Mouse (Mus musculus) midbrain, postnatal 0 days (tissue): Measurements from ENCODE around the gene Snrpf. TPM values are rescaled to one million over a fixed set of nuclear protein-coding genes. Genes with fewer than 3 reads are reported as not detected.

Experiments
- ATAC-seq: fragments of 200-750 bp; cut with Nextera tagmentation; 2 replicates; pipeline ENCODE4 v1.8.0; 2017; ENCODE audit warnings: moderate number of reproducible peaks, mild to moderate bottlenecking, moderate TSS enrichment, moderate library complexity; ENCODE audit not compliant: low FRiP score
- DNase-seq: peaks from one replicate; pipeline ENCODE4 v3.0.0-alpha.2; 2015; ENCODE audit warnings: low spot score
- H3K27ac ChIP-seq: fragments of 300-500 bp; sonication (generic); 2 replicates; pipeline ENCODE4 v1.5.1; 2014; ENCODE audit warnings: low read depth, mild to moderate bottlenecking, low read length, mixed read lengths
- H3K27me3 ChIP-seq: fragments of 300-500 bp; sonication (generic); 2 replicates; pipeline ENCODE4 v1.6.1; 2014; ENCODE audit warnings: low read length, control low read depth, mixed read lengths; ENCODE audit not compliant: insufficient read depth
- H3K36me3 ChIP-seq: fragments of 300-500 bp; sonication (generic); 2 replicates; pipeline ENCODE4 v1.6.1; 2014; ENCODE audit warnings: low read length, control low read depth, mixed read lengths; ENCODE audit not compliant: insufficient read depth
- H3K4me1 ChIP-seq: fragments of 300-500 bp; sonication (generic); 2 replicates; pipeline ENCODE4 v1.6.1; 2014; ENCODE audit warnings: mild to moderate bottlenecking, control low read depth, antibody characterized with exemption, low read length, mixed read lengths; ENCODE audit not compliant: insufficient read depth
- H3K4me2 ChIP-seq: fragments of 300-500 bp; sonication (generic); 2 replicates; pipeline ENCODE4 v1.6.1; 2014; ENCODE audit warnings: low read depth, mild to moderate bottlenecking, low read length, mixed read lengths; ENCODE audit not compliant: poor library complexity, severe bottlenecking
- H3K4me3 ChIP-seq: fragments of 300-500 bp; sonication (generic); 2 replicates; pipeline ENCODE4 v1.5.1; 2014; ENCODE audit warnings: low read depth, mild to moderate bottlenecking, low read length, moderate library complexity
- H3K9ac ChIP-seq: fragments of 300-500 bp; sonication (generic); replicated peaks from 2 replicates; pipeline ENCODE4 v1.6.1; 2014; ENCODE audit warnings: mild to moderate bottlenecking, low read length, moderate library complexity, mixed read lengths; ENCODE audit not compliant: poor library complexity, severe bottlenecking
- H3K9me3 ChIP-seq: fragments of 300-500 bp; sonication (generic); 2 replicates; pipeline ENCODE4 v1.6.1; 2016; ENCODE audit warnings: low read length, control low read depth
- CTCF ChIP-seq: IDR thresholded peaks from 2 replicates; pipeline ENCODE4 v1.5.1; 2016; ENCODE audit warnings: antibody characterized with exemption, mild to moderate bottlenecking
- WGBS: fragments of 180-500 bp; shearing (Covaris S2); extraction: QIAGEN DNeasy Blood & Tissue Kit; methylation state at CpG from one replicate; pipeline ENCODE4 v1.1.7; 2014; 5-methylcytosine and 5-hydroxymethylcytosine counted together
- polyA plus RNA-seq: library from polyadenylated mRNA; unstranded; fragments of >200 nt; fragmentation: Nextera tagmentation; extraction: Ambion mirVana; gene quantifications from 2 replicates; pipeline ENCODE4 v1.2.1, GENCODE M21; 2015
- total RNA-seq: library from RNA; depleted of rRNA; stranded (reverse); fragments of >200 nt; gene quantifications from 2 replicates; pipeline ENCODE4 v1.2.3, GENCODE M21; 2014

Snrpf gene
- total and polyA plus RNA-seq, 2 experiments from 2014 or later, result 34.8 to 50.5 TPM

DNA sequence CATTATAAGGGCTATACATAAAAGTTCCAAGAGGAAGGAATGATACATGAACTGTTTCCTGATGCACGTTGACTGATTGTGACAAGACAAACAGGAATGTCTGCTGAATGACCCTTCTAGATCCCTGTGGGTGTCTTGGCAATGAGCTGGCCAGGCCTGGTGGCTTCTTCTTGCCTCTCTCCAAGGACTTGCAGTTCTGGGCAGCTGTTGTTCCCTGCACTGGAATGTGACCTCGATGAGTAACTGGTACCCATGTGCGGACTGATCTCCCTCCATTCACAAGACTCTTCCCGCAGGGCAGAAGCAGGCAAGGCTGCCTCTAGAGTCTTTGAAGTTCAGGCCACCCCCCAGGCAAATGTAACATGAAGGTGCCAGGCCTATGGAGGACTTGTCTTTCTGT lies 6.3 kb upstream of the Snrpf start:
- no peak overlapping the region for H3K27ac ChIP-seq
- H3K9me3 ChIP-seq, result no peaks in the 10 kb centered on the region
- WGBS, result 80% methylated on average over 4 of the region's 4 CpGs
- no peaks in the 10 kb centered on the region for H3K27me3 ChIP-seq
- no peak for ATAC-seq
- no peaks in the 10 kb centered on the region for H3K36me3 ChIP-seq
- H3K4me3 ChIP-seq, result no peak overlapping the region
- TF ChIP-seq CTCF, result no peak
- DNase-seq, result no peak
- H3K4me2 ChIP-seq, result no peak overlapping the region
- H3K4me1 ChIP-seq, result no peaks in the 10 kb centered on the region
- H3K9ac ChIP-seq, result no peak overlapping the region

GRCm38 (mm10) chr10:93594022-93594482 lies 4.5 kb upstream of the Snrpf start:
- peak overlapping the region; percentile 41 for H3K4me3 ChIP-seq
- peak; percentile 72 for ATAC-seq
- peak; percentile 95 for DNase-seq
- no peaks in the 10 kb centered on the region for H3K9me3 ChIP-seq
- H3K36me3 ChIP-seq, result no peaks in the 10 kb centered on the region
- H3K4me1 ChIP-seq, result no peaks in the 10 kb centered on the region; the same call in 1 of the 2 replicates
- H3K27ac ChIP-seq, result peak overlapping the region; percentile 57
- H3K9ac ChIP-seq, result peak overlapping the region; percentile 60
- TF ChIP-seq CTCF, result peak; percentile 88
- 2% methylated on average over 22 of the region's 22 CpGs for WGBS
- H3K27me3 ChIP-seq, result no peaks in the 10 kb centered on the region
- H3K4me2 ChIP-seq, result peak overlapping the region; percentile 71

DNA sequence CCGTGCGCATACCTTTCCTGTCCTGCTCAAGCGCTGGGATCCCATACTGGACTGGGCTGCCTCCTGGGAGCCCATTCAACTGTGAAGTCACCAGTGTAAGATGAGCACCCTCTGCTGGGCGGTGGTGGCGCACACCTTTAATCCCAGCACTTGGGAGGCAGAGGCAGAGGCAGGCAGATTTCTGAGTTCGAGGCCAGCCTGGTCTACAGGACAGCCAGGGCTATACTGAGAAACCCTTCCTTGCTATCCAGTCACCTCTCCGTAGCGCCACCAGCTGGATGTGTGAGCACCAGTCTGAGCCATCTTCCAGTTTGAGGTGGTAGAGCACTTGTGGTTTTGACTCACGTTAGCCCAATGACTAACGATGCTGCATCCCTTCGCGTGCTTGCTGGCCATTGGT lies 3.0 kb upstream of the Snrpf start:
- Histone ChIP-seq H3K27me3 (no peaks in the 10 kb centered on the region), H3K36me3 (no peaks in the 10 kb centered on the region), H3K4me2 (no peak overlapping the region), H3K4me1 (peaks cover 7% of the 10 kb centered on the region; the same call in 1 of the 2 replicates), H3K4me3 (no peak overlapping the region), H3K27ac (no peak overlapping the region), H3K9me3 (no peaks in the 10 kb centered on the region), H3K9ac (no peak overlapping the region)
- DNase-seq, result no peak
- peak; percentile 35; the same call in 1 of the 2 replicates for TF ChIP-seq CTCF
- ATAC-seq, result no peak
- WGBS, result 64% methylated on average over 12 of the region's 12 CpGs

- TF ChIP-seq CTCF, result 0 out of 2 replicates have a peak, but pooled peaks have one; percentile 13
- ATAC-seq (peak; percentile 24; the same call in 1 of the 2 replicates), DNase-seq (peak; percentile 31)
- no peaks in the 10 kb centered on the region for H3K9me3 ChIP-seq
- peak overlapping the region; percentile 79 for H3K4me3 ChIP-seq
- peaks cover 7% of the 10 kb centered on the region; the same call in 1 of the 2 replicates for H3K4me1 ChIP-seq
- 0 out of 2 replicates have a peak, but pooled peaks cover 3% of the 10 kb centered on the region for H3K36me3 ChIP-seq
- H3K27me3 ChIP-seq, result no peaks in the 10 kb centered on the region
- H3K4me2 ChIP-seq, result peak overlapping the region; percentile 84
- peak overlapping the region; percentile 84 for H3K9ac ChIP-seq
- 3% methylated on average over 11 of the region's 11 CpGs for WGBS
- H3K27ac ChIP-seq, result peak overlapping the region; percentile 82
Observed at GRCm38 (mm10) chr10:93588796-93589195, 710 bp downstream of the Snrpf start.

GRCm38 (mm10) chr10:93577271-93577886 lies 12.1 kb downstream of the Snrpf start:
- ATAC-seq (no peak), DNase-seq (peak; percentile 85)
- WGBS, result 65% methylated on average over 13 of the region's 13 CpGs
- Histone ChIP-seq H3K27ac (no peak overlapping the region), H3K36me3 (peaks cover 6% of the 10 kb centered on the region), H3K27me3 (no peaks in the 10 kb centered on the region), H3K9me3 (no peaks in the 10 kb centered on the region), H3K4me3 (no peak overlapping the region), H3K4me1 (no peaks in the 10 kb centered on the region), H3K9ac (no peak overlapping the region), H3K4me2 (no peak overlapping the region)
- peak; percentile 87 for TF ChIP-seq CTCF

DNA sequence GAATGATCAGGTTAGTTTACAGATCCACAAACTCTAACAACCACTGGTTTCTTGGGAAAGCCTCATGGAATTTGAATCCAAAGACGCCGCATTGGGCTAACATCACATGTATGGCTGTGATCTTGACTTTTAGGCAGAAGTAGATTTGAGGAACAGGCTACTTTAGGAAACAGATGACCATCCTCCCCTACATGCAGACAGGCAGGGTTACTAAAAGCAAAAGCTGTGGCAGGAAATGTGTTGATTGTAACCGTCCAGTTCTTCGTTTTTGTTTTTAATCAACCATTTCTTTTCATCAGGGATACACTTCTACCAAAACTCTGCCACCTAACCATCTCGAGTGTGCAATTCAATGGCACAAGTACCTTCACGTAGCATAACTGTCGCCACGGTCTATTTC lies 13.5 kb downstream of the Snrpf start:
- WGBS, result 94% methylated on average over 8 of the region's 8 CpGs

More for the DNA sequence above, 13.5 kb downstream of the Snrpf start:
- Histone ChIP-seq H3K36me3 (no peaks in the 10 kb centered on the region), H3K4me1 (no peaks in the 10 kb centered on the region), H3K27me3 (no peaks in the 10 kb centered on the region), H3K27ac (no peak overlapping the region), H3K9me3 (no peaks in the 10 kb centered on the region), H3K4me3 (no peak overlapping the region), H3K4me2 (no peak overlapping the region), H3K9ac (no peak overlapping the region)
- no peak for TF ChIP-seq CTCF
- ATAC-seq (no peak), DNase-seq (no peak)
